Mouse (Mus musculus) MEL (cell line): ENCODE measurements at regions not wholly inside any gene's neighbourhood (a gene's known extent, or its start where the extent isn't known, plus 50 kb on each side); places are given as distances from the start of the nearest gene placed in this dataset.

Experiments
- DNase-seq: peaks from one replicate; pipeline ENCODE4 v3.0.0; 2011; ENCODE audit warnings: low read depth, low spot score
- H3K27ac ChIP-seq: 2 replicates; pipeline ENCODE4 v1.5.1; 2012; ENCODE audit warnings: low read depth, mild to moderate bottlenecking, control low read depth, low read length, moderate library complexity; ENCODE audit not compliant: control insufficient read depth
- H3K27me3 ChIP-seq, 2 experiments: fragments of 150-350 bp in 1 of 2; sonication (generic) in 1 of 2; 2 replicates each; pipeline ENCODE4 v1.6.1; 2012; ENCODE audit warnings: low read length in 2 of 2, mild to moderate bottlenecking in 2 of 2, improper control_type of control experiment in 1 of 2, moderate library complexity in 1 of 2; ENCODE audit not compliant: insufficient read depth in 2 of 2, control insufficient read depth in 1 of 2
- H3K36me3 ChIP-seq, 2 experiments: 2 replicates each; pipeline ENCODE4 v1.6.1; 2012 to 2014; ENCODE audit warnings: low read length in 2 of 2, improper control_type of control experiment in 1 of 2, inconsistent platforms in 1 of 2, mild to moderate bottlenecking in 1 of 2; ENCODE audit not compliant: insufficient read depth in 2 of 2, control insufficient read depth in 1 of 2
- H3K4me1 ChIP-seq, 2 experiments: fragments of 150-350 bp in 1 of 2; sonication (generic) in 1 of 2; 2 replicates each; pipeline ENCODE4 v1.6.1; 2012; ENCODE audit warnings: low read length in 2 of 2, improper control_type of control experiment in 1 of 2, mild to moderate bottlenecking in 1 of 2; ENCODE audit not compliant: insufficient read depth in 2 of 2, control insufficient read depth in 1 of 2
- H3K4me3 ChIP-seq, 2 experiments: fragments of 150-350 bp in 1 of 2; sonication (generic) in 1 of 2; 2 replicates each; pipeline ENCODE4 v1.5.1; 2012; ENCODE audit warnings: low read depth in 2 of 2, low read length in 2 of 2, mild to moderate bottlenecking in 2 of 2, moderate library complexity in 2 of 2, control low read depth in 1 of 2, improper control_type of control experiment in 1 of 2; ENCODE audit not compliant: control insufficient read depth in 1 of 2, insufficient read depth in 1 of 2
- H3K79me2 ChIP-seq: 2 replicates; pipeline ENCODE4 v1.6.1; 2012; ENCODE audit warnings: mild to moderate bottlenecking, low read length, moderate library complexity; ENCODE audit not compliant: control insufficient read depth, poor library complexity, insufficient read depth
- H3K9ac ChIP-seq: 2 replicates; pipeline ENCODE4 v1.6.1; 2012; ENCODE audit warnings: low read depth, mild to moderate bottlenecking, control low read depth, low read length, moderate library complexity; ENCODE audit not compliant: control insufficient read depth, poor library complexity, severe bottlenecking
- H3K9me3 ChIP-seq: fragments of 150-350 bp; sonication (generic); replicated peaks from 2 replicates; pipeline ENCODE4 v1.6.1; 2012; ENCODE audit warnings: mild to moderate bottlenecking, low read length, improper control_type of control experiment, moderate library complexity; ENCODE audit not compliant: insufficient read depth
- BHLHE40 ChIP-seq: IDR thresholded peaks from 2 replicates; pipeline ENCODE4 v1.6.1; 2012; ENCODE audit warnings: low read depth, mild to moderate bottlenecking, inconsistent platforms, low read length, improper control_type of control experiment, borderline replicate concordance
- CHD1 ChIP-seq: IDR thresholded peaks from 2 replicates; pipeline ENCODE4 v1.6.1; 2012; ENCODE audit warnings: low read depth, mild to moderate bottlenecking, inconsistent platforms, low read length, improper control_type of control experiment
- ETS1 ChIP-seq: IDR thresholded peaks from 2 replicates; pipeline ENCODE4 v1.6.1; 2012; ENCODE audit warnings: low read depth, mild to moderate bottlenecking, inconsistent platforms, low read length, improper control_type of control experiment, moderate library complexity
- GABPA ChIP-seq: IDR thresholded peaks from 2 replicates; pipeline ENCODE4 v1.6.1; 2012; ENCODE audit warnings: low read depth, mild to moderate bottlenecking, inconsistent platforms, low read length, improper control_type of control experiment, moderate library complexity
- GATA1 ChIP-seq: IDR thresholded peaks from 2 replicates; pipeline ENCODE4 v1.6.1; 2011; ENCODE audit warnings: low read depth, low read length, improper control_type of control experiment
- HCFC1 ChIP-seq: IDR thresholded peaks from 2 replicates; pipeline ENCODE4 v1.6.1; 2012; ENCODE audit warnings: low read depth, mild to moderate bottlenecking, inconsistent platforms, low read length, improper control_type of control experiment, moderate library complexity
- KAT2A ChIP-seq: conservative IDR thresholded peaks from 2 replicates; pipeline ENCODE4 v1.6.1; 2012; ENCODE audit warnings: low read depth, low read length, improper control_type of control experiment, inconsistent platforms
- MAFK ChIP-seq: IDR thresholded peaks from 2 replicates; pipeline ENCODE4 v1.6.1; 2011; ENCODE audit warnings: low read depth, mild to moderate bottlenecking, low read length, improper control_type of control experiment, borderline replicate concordance
- MAX ChIP-seq: IDR thresholded peaks from 2 replicates; pipeline ENCODE4 v1.6.1; 2011; ENCODE audit warnings: low read length, improper control_type of control experiment
- MEF2A ChIP-seq: IDR thresholded peaks from 2 replicates; pipeline ENCODE4 v1.6.1; 2014; ENCODE audit warnings: low read depth, mild to moderate bottlenecking, inconsistent platforms, low read length, improper control_type of control experiment; ENCODE audit not compliant: poor library complexity, insufficient replicate concordance, severe bottlenecking; ENCODE audit errors: extremely low read depth
- MYC ChIP-seq: IDR thresholded peaks from 2 replicates; pipeline ENCODE4 v1.6.1; 2011; ENCODE audit warnings: low read depth, mild to moderate bottlenecking, low read length, improper control_type of control experiment, moderate library complexity
- RCOR1 ChIP-seq: IDR thresholded peaks from 2 replicates; pipeline ENCODE4 v1.6.1; 2012; ENCODE audit warnings: low read depth, mild to moderate bottlenecking, inconsistent platforms, low read length, improper control_type of control experiment
- SIN3A ChIP-seq: IDR thresholded peaks from 2 replicates; pipeline ENCODE4 v1.6.1; 2012; ENCODE audit warnings: low read length, improper control_type of control experiment, inconsistent platforms
- TAL1 ChIP-seq: IDR thresholded peaks from 2 replicates; pipeline ENCODE4 v1.6.1; 2012; ENCODE audit warnings: mild to moderate bottlenecking, inconsistent platforms, low read length, moderate library complexity, mixed read lengths
- UBTF ChIP-seq: IDR thresholded peaks from 2 replicates; pipeline ENCODE4 v1.6.1; 2012; ENCODE audit warnings: low read depth, mild to moderate bottlenecking, inconsistent platforms, low read length, improper control_type of control experiment, moderate library complexity, borderline replicate concordance; ENCODE audit not compliant: insufficient read depth
- USF2 ChIP-seq, 2 experiments: IDR thresholded peaks; 2 replicates each; pipeline ENCODE4 v1.6.1; 2011 to 2012; ENCODE audit warnings: improper control_type of control experiment in 2 of 2, low read length in 2 of 2, borderline replicate concordance in 1 of 2, inconsistent platforms in 1 of 2, low read depth in 1 of 2, mild to moderate bottlenecking in 1 of 2; ENCODE audit not compliant: insufficient read depth in 1 of 2
- ZNF384 ChIP-seq: IDR thresholded peaks from 2 replicates; pipeline ENCODE4 v1.6.1; 2012; ENCODE audit warnings: low read depth, mild to moderate bottlenecking, inconsistent platforms, low read length, improper control_type of control experiment

GRCm38 (mm10) chr11:114552176-114552575 lies 116.1 kb upstream of the Rpl38 start:
- no peak for DNase-seq
- Histone ChIP-seq H3K27me3 (no peaks in the 10 kb centered on the region), H3K9ac (no peak overlapping the region), H3K4me3 (no peak overlapping the region), H3K4me1 (no peaks in the 10 kb centered on the region), H3K79me2 (no peaks in the 10 kb centered on the region), H3K36me3 (no peaks in the 10 kb centered on the region), H3K27ac (no peak overlapping the region), H3K9me3 (no peaks in the 10 kb centered on the region)
- TF ChIP-seq HCFC1 (no peak), MAFK (no peak), TAL1 (no peak), BHLHE40 (no peak)

DNA sequence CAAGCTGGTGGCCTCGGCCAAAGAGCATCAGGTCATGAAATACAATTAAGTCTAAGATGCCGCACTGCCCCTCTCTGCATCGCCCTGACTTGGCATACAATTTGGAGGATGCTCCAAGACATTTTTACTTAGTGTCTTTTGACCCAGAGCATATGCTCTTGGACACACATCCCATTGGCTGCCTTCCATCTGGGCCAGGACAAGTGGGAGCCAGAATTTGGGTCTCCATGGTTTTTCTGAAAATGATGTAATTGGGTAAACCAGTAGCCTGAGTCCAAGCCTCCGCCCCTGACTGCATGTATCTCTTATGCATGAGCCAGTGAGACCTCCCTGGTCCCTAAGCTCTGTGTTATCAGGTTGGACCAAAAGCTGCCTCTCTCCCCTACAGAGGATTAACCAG lies 117.1 kb upstream of the Rpl38 start:
- Histone ChIP-seq H3K79me2 (no peaks in the 10 kb centered on the region), H3K36me3 (no peaks in the 10 kb centered on the region), H3K27me3 (no peaks in the 10 kb centered on the region), H3K9ac (no peak overlapping the region), H3K4me3 (no peak overlapping the region), H3K27ac (no peak overlapping the region), H3K9me3 (no peaks in the 10 kb centered on the region), H3K4me1 (no peaks in the 10 kb centered on the region)
- no peak for DNase-seq
- TF ChIP-seq HCFC1 (no peak), MAFK (no peak), ZNF384 (no peak), MYC (no peak), KAT2A (no peak), GATA1 (no peak), BHLHE40 (no peak), CHD1 (no peak), UBTF (no peak), MEF2A (no peak), GABPA (no peak), USF2 (IDR thresholded peaks at IDR 0.05; ENCODE audit: borderline replicate concordance in 1 of 2, insufficient read depth in 1 of 2, low read depth in 1 of 2, low read length in 2 of 2) (no peak), MAX (no peak), SIN3A (no peak), TAL1 (no peak), ETS1 (no peak), RCOR1 (no peak)
- TF ChIP-seq, all 39 proteins: peak for 0
